Mouse (Mus musculus): ENCODE measurements around the gene Paqr8. TPM values are rescaled to one million over a fixed set of nuclear protein-coding genes. Genes with fewer than 3 reads are reported as not detected.

Gene Paqr8
- total RNA-seq, 2 experiments from 2014 or later, result 116 to 117 TPM

DNA sequence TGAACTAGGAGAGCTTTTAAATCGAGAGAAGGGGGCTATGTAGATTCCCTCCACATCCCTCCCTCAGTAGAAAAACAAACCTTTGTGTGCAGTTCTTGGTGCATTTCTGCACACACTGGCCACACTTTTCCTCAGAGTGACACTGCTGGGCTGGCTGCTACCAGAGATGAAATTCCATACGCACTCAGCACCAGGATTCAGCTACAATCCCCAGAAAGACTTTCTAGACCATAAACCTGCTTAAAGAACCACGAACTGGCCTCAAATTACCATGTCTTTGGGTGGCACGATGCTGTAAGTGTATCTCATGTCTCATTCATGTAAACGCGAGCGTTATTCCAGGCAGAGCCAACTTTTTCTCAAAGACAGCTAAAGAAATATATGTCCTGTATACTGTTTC, 51.5 kb downstream of the Paqr8 start:
- no peak for DNase-seq (ENCODE audit: low spot score in 2 of 2)
- intact Hi-C loops (cut with DNase I), result no loop called here

DNA sequence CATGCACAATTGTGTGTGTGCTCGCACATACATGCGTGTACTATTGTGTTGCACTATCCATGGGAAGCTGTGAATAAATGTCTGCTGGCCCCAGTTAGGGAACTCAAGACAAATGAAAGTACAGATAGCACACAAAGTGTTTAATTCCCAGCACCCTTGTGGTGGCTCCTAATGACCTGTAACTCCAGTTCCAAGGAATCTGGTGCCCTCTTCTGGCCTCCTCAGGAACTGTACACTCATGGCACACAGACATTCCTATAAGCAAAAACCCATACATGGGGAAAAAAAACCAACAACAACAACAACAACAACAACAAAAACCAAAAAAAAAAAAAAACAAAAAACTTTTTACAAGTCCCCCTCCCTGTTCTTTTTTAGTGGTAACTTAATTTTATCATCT, 52.6 kb downstream of the Paqr8 start:
- intact Hi-C loops (cut with DNase I), result no loop called here
- no peak for DNase-seq (ENCODE audit: low spot score in 2 of 2)

DNA sequence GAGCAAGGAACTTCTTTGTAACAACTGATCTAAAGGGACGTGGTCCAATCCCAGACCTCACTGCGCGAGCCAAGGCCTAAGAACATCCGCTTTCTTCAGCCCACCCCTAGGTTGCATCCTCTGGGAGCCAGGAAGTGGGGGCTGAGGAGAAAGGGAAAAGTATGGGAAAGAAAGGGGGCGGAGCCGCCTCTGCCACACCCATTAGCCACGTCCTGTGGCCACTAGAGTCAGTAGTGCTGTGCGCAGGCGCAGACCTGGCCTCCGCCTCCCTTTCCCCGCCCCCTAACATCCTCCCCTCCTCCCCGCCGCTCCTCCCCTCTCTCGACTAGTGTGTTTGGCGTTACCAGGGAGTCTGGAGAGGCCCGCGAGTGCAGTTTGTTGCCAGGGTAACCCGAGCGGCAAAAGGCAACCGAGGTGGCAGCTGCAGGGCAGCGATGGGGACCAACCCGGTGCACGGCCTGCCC, 60.9 kb downstream of the Paqr8 start, which contains the start of gene Efhc1:
Gene Efhc1 (plus strand): TSS at position 327 of the 464 bp plus-strand sequence.
- peak; percentile 93 to 97 for DNase-seq (ENCODE audit: low spot score in 2 of 2)
- intact Hi-C loops (cut with DNase I), result loop anchor here (10.0 kb wide), 1 partner anchor 123 kb away; the partner anchor contains the start of gene Tram2

DNA sequence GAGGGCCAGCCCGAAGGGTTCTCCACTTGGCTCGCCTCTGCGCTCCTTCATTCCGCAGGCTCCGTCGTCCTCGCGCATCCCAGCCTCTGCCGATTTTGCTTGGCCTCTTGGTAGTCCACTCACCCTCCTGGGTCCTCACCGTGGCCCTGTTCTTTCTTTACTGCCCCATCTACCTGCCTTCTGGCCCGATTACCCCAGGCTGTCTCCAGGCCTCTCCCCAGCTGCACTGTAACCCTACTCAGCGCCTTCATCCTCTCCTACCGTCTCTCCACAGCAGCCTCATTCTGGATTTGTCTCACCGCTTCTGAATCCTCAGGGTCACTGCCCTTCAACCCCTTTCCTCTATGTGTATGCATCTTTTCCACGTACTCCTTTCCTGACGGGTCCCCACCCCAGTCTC, 61.4 kb downstream of the Paqr8 start:
- no peak for DNase-seq (ENCODE audit: low spot score in 2 of 2)
- intact Hi-C loops (cut with DNase I), result loop anchor here (10.0 kb wide), 1 partner anchor 123 kb away; the partner anchor contains the start of gene Tram2

DNA sequence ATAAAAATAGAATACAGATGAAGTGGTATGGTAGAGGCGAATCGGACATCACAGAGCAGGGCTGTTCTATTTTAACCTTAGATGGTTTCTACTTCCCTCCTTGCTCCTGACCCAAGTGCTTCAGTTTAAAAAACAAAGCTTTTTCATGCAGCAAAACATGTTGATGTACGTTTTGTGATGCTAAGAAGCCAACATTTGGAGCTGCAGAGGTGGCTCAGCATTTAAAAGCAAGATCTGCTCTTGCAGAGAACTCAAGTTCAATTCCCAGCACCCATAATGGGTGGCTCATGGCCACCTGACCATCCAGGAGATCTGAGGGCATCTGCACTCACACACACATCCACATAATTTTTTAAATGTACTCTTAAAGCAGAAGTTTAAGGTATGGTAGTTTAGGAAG, 64.5 kb downstream of the Paqr8 start:
- DNase-seq (ENCODE audit: low spot score in 2 of 2), result no peak
- intact Hi-C loops (cut with DNase I), result loop anchor here (10.0 kb wide), 1 partner anchor 120 kb away; the partner anchor contains the start of gene Tram2

DNA sequence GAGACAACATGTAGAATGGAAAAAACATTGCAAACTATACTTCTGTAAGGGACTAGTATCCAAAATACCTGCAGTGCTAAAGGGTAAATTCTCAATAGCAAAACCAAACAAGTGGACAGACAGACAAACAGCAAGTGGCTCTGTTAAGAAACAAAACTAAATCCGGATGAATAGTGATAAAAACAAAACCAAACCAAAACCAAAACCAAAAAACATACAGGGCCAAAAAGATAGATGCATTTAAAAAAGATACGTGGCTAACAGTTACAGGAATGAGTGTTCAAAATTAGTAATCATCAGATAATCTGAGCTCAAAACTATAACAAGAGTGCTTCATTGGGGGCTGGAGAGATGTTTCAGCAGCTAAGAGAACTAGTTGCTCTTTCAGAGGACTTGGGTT, 79.2 kb downstream of the Paqr8 start:
- intact Hi-C loops (cut with DNase I), result no loop called here

DNA sequence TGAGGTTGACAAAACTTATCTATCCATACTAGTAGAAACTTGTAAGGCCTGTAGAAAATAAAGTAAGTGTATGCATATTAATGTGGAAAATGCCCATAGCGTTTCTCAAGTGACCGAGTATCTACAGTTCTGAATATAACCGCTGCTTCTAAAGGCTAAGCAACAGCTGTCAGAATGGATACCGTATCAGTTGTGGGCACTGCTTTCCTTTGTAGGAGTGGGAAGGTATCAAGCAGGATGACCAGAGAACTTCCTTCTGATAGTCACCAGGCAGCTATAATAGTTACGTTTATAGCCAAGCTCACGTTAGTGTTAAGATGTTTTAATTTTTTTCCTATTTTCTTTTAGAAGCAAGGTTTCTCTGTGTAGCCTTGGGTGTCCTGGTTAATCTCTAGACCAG, 83.0 kb downstream of the Paqr8 start:
- intact Hi-C loops (cut with DNase I), result no loop called here
- DNase-seq (ENCODE audit: low spot score in 2 of 2), result no peak

More for the DNA sequence above, 79.2 kb downstream of the Paqr8 start:
- DNase-seq (ENCODE audit: low spot score in 2 of 2), result no peak

DNA sequence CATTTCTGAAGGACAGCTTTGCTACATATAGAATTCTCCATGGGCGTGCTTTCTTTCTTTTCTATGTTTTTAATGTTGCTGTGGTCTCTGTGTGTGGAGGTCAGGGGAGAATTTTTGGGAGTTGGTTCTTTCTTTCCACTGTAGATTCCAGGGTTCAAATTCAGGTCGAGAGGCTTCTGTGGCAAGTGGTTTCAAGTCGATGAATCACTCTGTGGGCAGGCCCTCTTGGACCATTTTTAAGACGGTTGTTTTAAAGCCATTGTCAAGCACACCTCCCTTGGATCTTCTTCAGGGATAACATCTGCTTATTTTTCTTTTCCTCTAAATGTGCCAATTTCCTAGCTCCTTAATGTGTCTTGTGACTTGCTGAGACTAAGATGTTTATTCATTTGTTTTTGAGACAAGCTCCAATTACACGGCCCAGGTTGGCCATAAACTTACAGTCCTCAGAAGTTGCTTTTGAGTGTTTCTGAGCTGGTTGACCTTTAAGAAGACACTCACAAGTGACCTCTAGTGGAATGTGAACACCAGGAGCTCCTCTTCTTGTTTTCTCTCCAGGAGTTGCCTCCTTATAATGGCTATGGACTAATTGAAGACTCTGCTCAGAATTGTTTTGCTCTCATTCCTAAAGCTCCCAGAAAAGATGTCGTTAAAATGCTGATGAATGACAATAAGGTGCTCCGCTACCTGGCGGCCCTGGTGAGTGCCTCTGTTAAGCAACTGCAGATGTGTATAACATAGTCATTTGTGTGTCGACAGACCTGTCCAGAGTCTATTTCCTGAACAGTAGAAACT, 84.1 kb downstream of the Paqr8 start:
- DNase-seq (ENCODE audit: low spot score in 2 of 2), result no peak
- intact Hi-C loops (cut with DNase I), result no loop called here

DNA sequence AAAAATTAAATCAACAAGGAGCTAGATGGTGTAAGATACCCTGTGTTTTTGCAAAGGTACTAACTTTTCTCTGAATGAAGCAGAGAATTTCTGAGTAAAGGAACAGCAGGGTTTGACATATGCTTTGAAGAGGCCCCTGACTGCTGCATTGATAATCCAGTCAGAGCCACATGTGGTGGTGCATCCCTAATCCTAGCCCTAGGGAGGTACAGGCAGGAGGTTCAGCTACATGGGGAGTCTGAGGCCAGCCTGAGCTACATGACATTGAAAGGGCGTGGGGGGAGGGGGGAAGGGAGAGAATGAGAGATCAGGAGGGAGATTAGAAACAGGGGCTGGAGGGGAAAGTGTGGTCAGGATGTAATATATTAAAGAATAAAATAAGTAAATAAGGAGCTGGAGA, 90.1 kb downstream of the Paqr8 start:
- intact Hi-C loops (cut with DNase I), result no loop called here
- no peak for DNase-seq (ENCODE audit: low spot score in 2 of 2)

DNA sequence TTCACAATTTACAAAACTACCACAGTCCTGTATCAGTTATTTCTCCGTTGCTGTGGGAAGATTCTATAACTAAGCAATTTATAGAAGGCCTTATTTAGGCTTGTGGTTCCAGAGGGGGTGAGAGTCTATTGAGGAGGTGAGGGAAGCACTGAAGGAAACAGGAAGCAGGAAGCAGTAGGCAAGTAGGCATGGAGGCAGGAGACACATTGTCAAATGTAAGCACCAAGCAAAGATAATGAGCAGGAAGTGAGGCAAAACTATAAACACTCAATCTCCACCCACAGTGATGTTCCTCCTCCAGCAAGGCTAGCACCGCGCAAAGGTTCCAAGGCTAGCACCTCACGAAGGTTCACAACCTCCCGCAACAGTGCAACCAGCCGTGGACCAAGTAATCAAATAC, 91.4 kb downstream of the Paqr8 start:
- no peak for DNase-seq (ENCODE audit: low spot score in 2 of 2)
- intact Hi-C loops (cut with DNase I), result no loop called here

DNA sequence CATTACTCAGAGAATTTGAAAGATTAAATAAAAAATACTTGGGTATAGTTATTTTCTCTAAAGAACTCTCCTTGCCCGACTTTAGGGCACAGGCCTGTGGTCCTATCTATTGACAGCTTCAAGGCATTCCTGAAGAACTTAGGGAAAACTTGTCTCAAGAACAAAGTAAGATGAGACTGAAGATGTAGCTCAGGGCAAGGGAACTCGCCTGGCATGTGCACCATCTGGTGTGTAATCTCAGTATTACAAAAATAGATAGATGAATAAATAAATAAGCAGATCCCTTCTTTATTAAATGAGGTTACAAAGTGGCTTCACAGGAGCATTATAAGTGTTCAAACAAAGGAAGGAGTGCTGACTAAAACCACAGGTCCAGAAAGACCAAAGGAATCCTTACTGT, 93.7 kb downstream of the Paqr8 start:
- no peak for DNase-seq (ENCODE audit: low spot score in 2 of 2)
- intact Hi-C loops (cut with DNase I), result no loop called here

DNA sequence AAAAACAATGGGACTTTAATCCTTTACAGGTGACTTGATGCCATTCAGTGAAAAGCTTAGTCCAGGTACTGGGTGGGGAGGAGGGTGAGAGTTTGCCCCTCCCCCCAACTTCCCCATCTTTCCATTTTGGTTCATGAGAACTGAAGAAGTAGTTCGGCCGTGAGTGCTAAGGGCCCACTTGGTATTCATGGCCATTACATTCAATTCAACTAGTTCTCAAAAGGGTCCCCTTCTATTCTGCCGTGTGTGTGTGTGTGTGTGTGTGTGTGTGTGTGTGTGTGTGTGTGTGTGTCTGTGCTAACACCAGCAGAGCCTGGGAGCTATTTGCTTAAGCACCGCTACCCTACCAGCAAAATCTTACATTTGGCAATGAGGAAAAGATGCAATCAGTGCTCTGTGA, 94.2 kb downstream of the Paqr8 start:
- intact Hi-C loops (cut with DNase I), result no loop called here
- no peak for DNase-seq (ENCODE audit: low spot score in 2 of 2)

DNA sequence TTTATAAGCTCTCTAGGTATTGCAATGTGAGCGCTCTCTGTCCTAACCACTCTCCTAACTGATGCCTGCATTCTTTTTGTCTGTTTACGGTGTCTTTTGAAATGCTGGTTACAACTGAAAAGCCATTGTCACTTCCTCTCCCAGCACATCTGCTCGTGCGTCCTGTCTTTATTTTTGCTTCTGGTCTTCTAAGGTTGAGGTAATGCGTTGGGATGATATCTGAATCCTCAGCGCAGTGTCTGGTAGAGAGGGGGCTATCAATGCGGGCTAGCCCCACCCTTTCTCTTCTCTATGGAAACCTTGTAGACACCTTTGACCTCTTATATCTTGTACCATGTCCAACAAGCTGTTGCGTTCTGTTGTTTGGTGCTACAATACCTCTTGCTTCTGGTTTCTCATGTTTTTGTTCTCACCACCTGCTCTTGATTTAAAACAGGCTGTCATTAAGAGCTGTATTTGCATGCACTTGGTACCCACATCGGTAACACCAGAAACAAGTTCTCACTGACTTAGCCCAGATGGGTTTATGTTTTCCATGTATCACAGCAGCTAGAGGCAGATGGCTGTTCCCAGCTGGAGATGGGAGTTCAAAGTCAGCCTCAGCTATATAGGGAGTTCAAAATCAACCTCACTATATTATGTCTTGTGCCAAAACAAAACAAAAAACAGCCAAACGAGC, 96.1 kb downstream of the Paqr8 start:
- intact Hi-C loops (cut with DNase I), result no loop called here
- DNase-seq (ENCODE audit: low spot score in 2 of 2), result no peak

Other genes starting within 250 kb of the Paqr8 start
- gene Il17a, start 159.7 kb upstream of the Paqr8 start, total RNA-seq (2021), result not detected
- gene Il17f, start 100.0 kb upstream of the Paqr8 start, total RNA-seq (2021), result not detected
- gene Mcm3, start 70.3 kb upstream of the Paqr8 start, total RNA-seq (2021), result 1 to 10 TPM; 2.2 to 3.1 TPM
- gene Efhc1, start 61.0 kb downstream of the Paqr8 start, total RNA-seq (2021), result 1 to 10 TPM in 1 of 2 experiments, under 1 TPM in 1; 0.80 to 1.8 TPM
- gene Tram2, start 188.6 kb downstream of the Paqr8 start, total RNA-seq (2021), result 1 to 10 TPM; 1.2 to 1.8 TPM